Comparison of ENCODE assay signal across 8 mouse cellular contexts in genomic region chr12:90566349-90566748, GRCm38 (mm10).
A peak's percentile ranks its signal among the peaks of the same experiment; 100 is the strongest.
DNase-seq lines count a peak whose midpoint lies in the region; ATAC-seq and TF ChIP-seq lines count a peak whose summit lies in the region.
"Had no signal": no experiment of that assay in that cellular context is flagged by ENCODE, and none has a peak within 500 bp of the region (broad histone marks: within the 10 kb centered on the region; RNA-seq: fewer than 3 reads in every experiment).

No protein-coding gene starts in this region.

- no peak overlapping the region for H3K4me2 ChIP-seq in lung, embryonic 14.5 days
- H3K4me2 ChIP-seq in kidney, embryonic 15.5 days, result no peak overlapping the region
- H3K4me2 ChIP-seq: embryonic facial prominence, embryonic 15.5 days had no signal

- H3K4me3 ChIP-seq in lung, embryonic 14.5 days (ENCODE audit: low read depth, low read length), result no peak overlapping the region
- H3K4me3 ChIP-seq in kidney, embryonic 15.5 days (replicated peaks), result no peak overlapping the region
- H3K4me3 ChIP-seq: embryonic facial prominence, embryonic 15.5 days had no signal

- no peak overlapping the region for H3K27ac ChIP-seq in lung, embryonic 14.5 days (ENCODE audit: low read depth)
- no peak overlapping the region for H3K27ac ChIP-seq in kidney, embryonic 15.5 days
- H3K27ac ChIP-seq: embryonic facial prominence, embryonic 15.5 days had no signal

- 84% methylated on average over 6 of the region's 6 CpGs for WGBS in lung, embryonic 14.5 days
- WGBS in kidney, embryonic 15.5 days, result 86% methylated on average over 6 of the region's 6 CpGs

- H3K9ac ChIP-seq in lung, embryonic 14.5 days, result no peak overlapping the region
- no peak overlapping the region for H3K9ac ChIP-seq in kidney, embryonic 15.5 days
- H3K9ac ChIP-seq: embryonic facial prominence, embryonic 15.5 days had no signal

- TF ChIP-seq CTCF in lung, embryonic 14.5 days (IDR thresholded peaks at IDR 0.05; ENCODE audit: low read depth), result peak; percentile 68

- H3K36me3 ChIP-seq in lung, embryonic 14.5 days (ENCODE audit: insufficient read depth), result no peaks in the 10 kb centered on the region
- H3K36me3 ChIP-seq in kidney, embryonic 15.5 days, result no peaks in the 10 kb centered on the region
- H3K36me3 ChIP-seq: embryonic facial prominence, embryonic 15.5 days had no signal

- ATAC-seq in lung, embryonic 14.5 days (ENCODE audit: insufficient read depth), result no peak
- ATAC-seq in kidney, embryonic 15.5 days (replicated peaks; ENCODE audit: low FRiP score), result 0 out of 2 replicates have a peak, but pooled peaks have one; percentile 36

- H3K9me3 ChIP-seq in lung, embryonic 14.5 days (ENCODE audit: low read depth, low read length), result no peaks in the 10 kb centered on the region
- no peaks in the 10 kb centered on the region for H3K9me3 ChIP-seq in kidney, embryonic 15.5 days (replicated peaks)
- H3K9me3 ChIP-seq: embryonic facial prominence, embryonic 15.5 days had no signal

- DNase-seq in lung, embryonic 14.5 days, result peak; percentile 82
- DNase-seq in lung, postnatal 25 days (ENCODE audit: low spot score), result no peak
- peak; percentile 86 for DNase-seq in brain, adult 2 months (ENCODE audit: low read depth, low spot score)
- peak; percentile 45 for DNase-seq in embryo, embryonic 10 days (ENCODE audit: low spot score)
- DNase-seq in mesoderm, embryonic 11.5 days (ENCODE audit: low read depth, low spot score), result peak; percentile 31
- no peak for DNase-seq in spleen, postnatal 14 days (ENCODE audit: low spot score in 2 of 2)

- no peaks in the 10 kb centered on the region for H3K4me1 ChIP-seq in lung, embryonic 14.5 days (ENCODE audit: insufficient read depth)
- no peaks in the 10 kb centered on the region for H3K4me1 ChIP-seq in kidney, embryonic 15.5 days
- H3K4me1 ChIP-seq: embryonic facial prominence, embryonic 15.5 days had no signal

- no peaks in the 10 kb centered on the region for H3K27me3 ChIP-seq in lung, embryonic 14.5 days (ENCODE audit: insufficient read depth, low read length)
- no peaks in the 10 kb centered on the region for H3K27me3 ChIP-seq in kidney, embryonic 15.5 days
- H3K27me3 ChIP-seq: embryonic facial prominence, embryonic 15.5 days had no signal

Comparison
In these comparisons a context has a peak if more than half of its experiments do, and no peak if none do; other contexts are left out.
1. DNase-seq: peak in lung, embryonic 14.5 days (single experiment), brain, adult 2 months (single experiment), embryo, embryonic 10 days (single experiment) and mesoderm, embryonic 11.5 days (single experiment); none in lung, postnatal 25 days (single experiment) and spleen, postnatal 14 days (0 of 2).